Mouse (Mus musculus) MEL (cell line): Measurements from ENCODE around the gene Srsf3. TPM values are rescaled to one million over a fixed set of nuclear protein-coding genes. Genes with fewer than 3 reads are reported as not detected.

Experiments used
- DNase-seq: peaks from one replicate; pipeline ENCODE4 v3.0.0; 2011; ENCODE audit warnings: low read depth, low spot score
- H3K27ac ChIP-seq: 2 replicates; pipeline ENCODE4 v1.5.1; 2012; ENCODE audit warnings: low read depth, mild to moderate bottlenecking, control low read depth, low read length, moderate library complexity; ENCODE audit not compliant: control insufficient read depth
- H3K27me3 ChIP-seq, 2 experiments: fragments of 150-350 bp in 1 of 2; sonication (generic) in 1 of 2; 2 replicates each; pipeline ENCODE4 v1.6.1; 2012; ENCODE audit warnings: low read length in 2 of 2, mild to moderate bottlenecking in 2 of 2, improper control_type of control experiment in 1 of 2, moderate library complexity in 1 of 2; ENCODE audit not compliant: insufficient read depth in 2 of 2, control insufficient read depth in 1 of 2
- H3K36me3 ChIP-seq, 2 experiments: 2 replicates each; pipeline ENCODE4 v1.6.1; 2012 to 2014; ENCODE audit warnings: low read length in 2 of 2, improper control_type of control experiment in 1 of 2, inconsistent platforms in 1 of 2, mild to moderate bottlenecking in 1 of 2; ENCODE audit not compliant: insufficient read depth in 2 of 2, control insufficient read depth in 1 of 2
- H3K4me1 ChIP-seq, 2 experiments: fragments of 150-350 bp in 1 of 2; sonication (generic) in 1 of 2; 2 replicates each; pipeline ENCODE4 v1.6.1; 2012; ENCODE audit warnings: low read length in 2 of 2, improper control_type of control experiment in 1 of 2, mild to moderate bottlenecking in 1 of 2; ENCODE audit not compliant: insufficient read depth in 2 of 2, control insufficient read depth in 1 of 2
- H3K4me3 ChIP-seq, 2 experiments: fragments of 150-350 bp in 1 of 2; sonication (generic) in 1 of 2; 2 replicates each; pipeline ENCODE4 v1.5.1; 2012; ENCODE audit warnings: low read depth in 2 of 2, low read length in 2 of 2, mild to moderate bottlenecking in 2 of 2, moderate library complexity in 2 of 2, control low read depth in 1 of 2, improper control_type of control experiment in 1 of 2; ENCODE audit not compliant: control insufficient read depth in 1 of 2, insufficient read depth in 1 of 2
- H3K79me2 ChIP-seq: 2 replicates; pipeline ENCODE4 v1.6.1; 2012; ENCODE audit warnings: mild to moderate bottlenecking, low read length, moderate library complexity; ENCODE audit not compliant: control insufficient read depth, poor library complexity, insufficient read depth
- H3K9ac ChIP-seq: 2 replicates; pipeline ENCODE4 v1.6.1; 2012; ENCODE audit warnings: low read depth, mild to moderate bottlenecking, control low read depth, low read length, moderate library complexity; ENCODE audit not compliant: control insufficient read depth, poor library complexity, severe bottlenecking
- H3K9me3 ChIP-seq: fragments of 150-350 bp; sonication (generic); replicated peaks from 2 replicates; pipeline ENCODE4 v1.6.1; 2012; ENCODE audit warnings: mild to moderate bottlenecking, low read length, improper control_type of control experiment, moderate library complexity; ENCODE audit not compliant: insufficient read depth
- CHD1 ChIP-seq: IDR thresholded peaks from 2 replicates; pipeline ENCODE4 v1.6.1; 2012; ENCODE audit warnings: low read depth, mild to moderate bottlenecking, inconsistent platforms, low read length, improper control_type of control experiment
- CHD2 ChIP-seq: IDR thresholded peaks from 2 replicates; pipeline ENCODE4 v1.6.1; 2011; ENCODE audit warnings: low read length, improper control_type of control experiment
- CTCF ChIP-seq, 3 experiments: IDR thresholded peaks in 2 of 3; conservative IDR thresholded peaks in 1 of 3; 2 replicates each; pipeline ENCODE4 v1.5.1; 2011 to 2012; ENCODE audit warnings: low read length in 3 of 3, low read depth in 2 of 3, mild to moderate bottlenecking in 2 of 3, improper control_type of control experiment in 1 of 3, inconsistent platforms in 1 of 3, mixed read lengths in 1 of 3, moderate library complexity in 1 of 3; ENCODE audit not compliant: control insufficient read depth in 1 of 3, insufficient read depth in 1 of 3, poor library complexity in 1 of 3, severe bottlenecking in 1 of 3
- E2F4 ChIP-seq: IDR thresholded peaks from 2 replicates; pipeline ENCODE4 v1.6.1; 2011; ENCODE audit warnings: low read depth, low read length, improper control_type of control experiment, borderline replicate concordance
- EP300 ChIP-seq, 2 experiments: IDR thresholded peaks; 2 replicates each; pipeline ENCODE4 v1.6.1; 2011; ENCODE audit warnings: improper control_type of control experiment in 2 of 2, low read length in 2 of 2, low read depth in 1 of 2, mild to moderate bottlenecking in 1 of 2
- GABPA ChIP-seq: IDR thresholded peaks from 2 replicates; pipeline ENCODE4 v1.6.1; 2012; ENCODE audit warnings: low read depth, mild to moderate bottlenecking, inconsistent platforms, low read length, improper control_type of control experiment, moderate library complexity
- GATA1 ChIP-seq: IDR thresholded peaks from 2 replicates; pipeline ENCODE4 v1.6.1; 2011; ENCODE audit warnings: low read depth, low read length, improper control_type of control experiment
- HCFC1 ChIP-seq: IDR thresholded peaks from 2 replicates; pipeline ENCODE4 v1.6.1; 2012; ENCODE audit warnings: low read depth, mild to moderate bottlenecking, inconsistent platforms, low read length, improper control_type of control experiment, moderate library complexity
- JUND ChIP-seq: IDR thresholded peaks from 2 replicates; pipeline ENCODE4 v1.6.1; 2011; ENCODE audit warnings: low read depth, mild to moderate bottlenecking, improper control_type of control experiment, low read length
- KAT2A ChIP-seq: conservative IDR thresholded peaks from 2 replicates; pipeline ENCODE4 v1.6.1; 2012; ENCODE audit warnings: low read depth, low read length, improper control_type of control experiment, inconsistent platforms
- MAX ChIP-seq: IDR thresholded peaks from 2 replicates; pipeline ENCODE4 v1.6.1; 2011; ENCODE audit warnings: low read length, improper control_type of control experiment
- MAZ ChIP-seq: IDR thresholded peaks from 2 replicates; pipeline ENCODE4 v1.6.1; 2012; ENCODE audit warnings: low read depth, mild to moderate bottlenecking, inconsistent platforms, low read length, improper control_type of control experiment
- MEF2A ChIP-seq: IDR thresholded peaks from 2 replicates; pipeline ENCODE4 v1.6.1; 2014; ENCODE audit warnings: low read depth, mild to moderate bottlenecking, inconsistent platforms, low read length, improper control_type of control experiment; ENCODE audit not compliant: poor library complexity, insufficient replicate concordance, severe bottlenecking; ENCODE audit errors: extremely low read depth
- MXI1 ChIP-seq: IDR thresholded peaks from 2 replicates; pipeline ENCODE4 v1.6.1; 2011; ENCODE audit warnings: mild to moderate bottlenecking, low read depth, low read length, improper control_type of control experiment
- MYB ChIP-seq: IDR thresholded peaks from 2 replicates; pipeline ENCODE4 v1.6.1; 2011; ENCODE audit warnings: mild to moderate bottlenecking, low read depth, low read length, improper control_type of control experiment
- MYC ChIP-seq: IDR thresholded peaks from 2 replicates; pipeline ENCODE4 v1.6.1; 2011; ENCODE audit warnings: low read depth, mild to moderate bottlenecking, low read length, improper control_type of control experiment, moderate library complexity
- NELFE ChIP-seq: IDR thresholded peaks from 2 replicates; pipeline ENCODE4 v1.6.1; 2011; ENCODE audit warnings: low read depth, low read length, improper control_type of control experiment
- NRF1 ChIP-seq: IDR thresholded peaks from 2 replicates; pipeline ENCODE4 v1.6.1; 2014; ENCODE audit warnings: low read depth, mild to moderate bottlenecking, inconsistent platforms, low read length, improper control_type of control experiment, moderate library complexity; ENCODE audit not compliant: poor library complexity, insufficient read depth, severe bottlenecking
- POLR2A ChIP-seq, 2 experiments: IDR thresholded peaks; 2 replicates each; pipeline ENCODE4 v1.6.1; 2011 to 2012; ENCODE audit warnings: low read length in 2 of 2, mild to moderate bottlenecking in 2 of 2, control low read depth in 1 of 2, improper control_type of control experiment in 1 of 2, low read depth in 1 of 2, moderate library complexity in 1 of 2; ENCODE audit not compliant: control insufficient read depth in 1 of 2, insufficient read depth in 1 of 2, poor library complexity in 1 of 2
- POLR2AphosphoS2 ChIP-seq: IDR thresholded peaks from 2 replicates; pipeline ENCODE4 v1.6.1; 2011; ENCODE audit warnings: low read length, improper control_type of control experiment
- POLR2AphosphoS5 ChIP-seq: IDR thresholded peaks from 2 replicates; pipeline ENCODE4 v1.6.1; 2012; ENCODE audit warnings: low read depth, borderline replicate concordance, mild to moderate bottlenecking, inconsistent platforms, low read length, moderate library complexity, mixed read lengths
- RAD21 ChIP-seq: IDR thresholded peaks from 2 replicates; pipeline ENCODE4 v1.6.1; 2011; ENCODE audit warnings: mild to moderate bottlenecking, low read depth, low read length, improper control_type of control experiment
- RCOR1 ChIP-seq: IDR thresholded peaks from 2 replicates; pipeline ENCODE4 v1.6.1; 2012; ENCODE audit warnings: low read depth, mild to moderate bottlenecking, inconsistent platforms, low read length, improper control_type of control experiment
- SIN3A ChIP-seq: IDR thresholded peaks from 2 replicates; pipeline ENCODE4 v1.6.1; 2012; ENCODE audit warnings: low read length, improper control_type of control experiment, inconsistent platforms
- SMC3 ChIP-seq: IDR thresholded peaks from 2 replicates; pipeline ENCODE4 v1.6.1; 2011; ENCODE audit warnings: low read depth, low read length, improper control_type of control experiment
- TAL1 ChIP-seq: IDR thresholded peaks from 2 replicates; pipeline ENCODE4 v1.6.1; 2012; ENCODE audit warnings: mild to moderate bottlenecking, inconsistent platforms, low read length, moderate library complexity, mixed read lengths
- TBP ChIP-seq: IDR thresholded peaks from 2 replicates; pipeline ENCODE4 v1.8.0; 2011; ENCODE audit warnings: low read depth, low read length, improper control_type of control experiment
- TCF12 ChIP-seq: IDR thresholded peaks from 2 replicates; pipeline ENCODE4 v1.6.1; 2014; ENCODE audit warnings: low read depth, mild to moderate bottlenecking, inconsistent platforms, low read length, improper control_type of control experiment, moderate library complexity
- UBTF ChIP-seq: IDR thresholded peaks from 2 replicates; pipeline ENCODE4 v1.6.1; 2012; ENCODE audit warnings: low read depth, mild to moderate bottlenecking, inconsistent platforms, low read length, improper control_type of control experiment, moderate library complexity, borderline replicate concordance; ENCODE audit not compliant: insufficient read depth
- USF1 ChIP-seq: IDR thresholded peaks from 2 replicates; pipeline ENCODE4 v1.6.1; 2014; ENCODE audit warnings: low read depth, mild to moderate bottlenecking, inconsistent platforms, low read length, improper control_type of control experiment, moderate library complexity
- USF2 ChIP-seq, 2 experiments: IDR thresholded peaks; 2 replicates each; pipeline ENCODE4 v1.6.1; 2011 to 2012; ENCODE audit warnings: improper control_type of control experiment in 2 of 2, low read length in 2 of 2, borderline replicate concordance in 1 of 2, inconsistent platforms in 1 of 2, low read depth in 1 of 2, mild to moderate bottlenecking in 1 of 2; ENCODE audit not compliant: insufficient read depth in 1 of 2
- ZC3H11A ChIP-seq: IDR thresholded peaks from 2 replicates; pipeline ENCODE4 v1.6.1; 2012; ENCODE audit warnings: low read depth, mild to moderate bottlenecking, inconsistent platforms, low read length, improper control_type of control experiment
- ZKSCAN1 ChIP-seq: IDR thresholded peaks from 2 replicates; pipeline ENCODE4 v1.6.1; 2012; ENCODE audit warnings: low read depth, mild to moderate bottlenecking, inconsistent platforms, low read length, improper control_type of control experiment, moderate library complexity
- ZMIZ1 ChIP-seq: IDR thresholded peaks from 2 replicates; pipeline ENCODE4 v1.6.1; 2012; ENCODE audit warnings: low read depth, mild to moderate bottlenecking, inconsistent platforms, low read length, improper control_type of control experiment, moderate library complexity
- ZNF384 ChIP-seq: IDR thresholded peaks from 2 replicates; pipeline ENCODE4 v1.6.1; 2012; ENCODE audit warnings: low read depth, mild to moderate bottlenecking, inconsistent platforms, low read length, improper control_type of control experiment
- polyA plus RNA-seq, 2 experiments: library from polyadenylated mRNA; stranded (reverse) in 1 of 2; unstranded in 1 of 2; fragments of >175 nt in 1 of 2; fragments of >200 nt in 1 of 2; gene quantifications; 2 replicates each; pipeline versions ENCODE4 v1.2.1 to v1.2.4; 2012; ENCODE audit warnings: low replicate concordance in 2 of 2, low read depth in 1 of 2; ENCODE audit not compliant: insufficient read length in 2 of 2, insufficient read depth in 1 of 2, missing spikeins in 1 of 2
- total RNA-seq: library from RNA; depleted of rRNA; stranded (reverse); fragments of 300-350 nt; gene quantifications from 2 replicates; pipeline ENCODE4 v1.2.3, GENCODE M21; 2012; rRNA removed

Gene Srsf3
- total RNA-seq: 312 and 367 TPM in 2 replicates
- 100 to 1,000 TPM; 326 to 556 TPM for polyA plus RNA-seq

- Histone ChIP-seq H3K9me3 (no peaks in the 10 kb centered on the region), H3K9ac (peak within 1 kb of the TSS; percentile 100), H3K27me3 (no peaks in the 10 kb centered on the region), H3K4me1 (peaks cover 5 to 11% of the 10 kb centered on the region in 2 experiments; a peak in 3 of 4 replicates), H3K79me2 (peaks cover 54% of the 10 kb centered on the region), H3K4me3 (peak within 1 kb of the TSS; percentile 83 to 99), H3K36me3 (peaks cover 26 to 27% of the 10 kb centered on the region in 2 experiments), H3K27ac (peak within 1 kb of the TSS; percentile 98)
- DNase-seq: peak; percentile 99
- TF ChIP-seq TCF12 (no peak; the same call in none of the 2 replicates), CHD1 (peak; percentile 60), EP300 (IDR thresholded peaks at IDR 0.05; ENCODE audit: low read depth in 1 of 2, low read length in 2 of 2) (peak in 1 of 2 experiments; percentile 30; a peak in 2 of 4 replicates), ZKSCAN1 (no peak), UBTF (0 out of 2 replicates have a peak, but pooled peaks have one; percentile 78), ZMIZ1 (peak; percentile 99), USF1 (peak; percentile 97), GATA1 (no peak), SIN3A (peak; percentile 60), POLR2A (IDR thresholded peaks at IDR 0.05; ENCODE audit: control insufficient read depth in 1 of 2, insufficient read depth in 1 of 2, low read depth in 1 of 2, low read length in 2 of 2, poor library complexity in 1 of 2) (peak; percentile 98 to 99), MAX (peak; percentile 88), ZC3H11A (peak; percentile 73), SMC3 (no peak), MYB (no peak), RAD21 (no peak), MXI1 (peak; percentile 90), CTCF (IDR thresholded peaks at IDR 0.05 in 2 of 3, conservative IDR thresholded peaks at IDR 0.05 in 1 of 3; ENCODE audit: control insufficient read depth in 1 of 3, insufficient read depth in 1 of 3, low read depth in 2 of 3, low read length in 3 of 3, poor library complexity in 1 of 3, severe bottlenecking in 1 of 3) (no peak), CHD2 (peak; percentile 86), RCOR1 (0 out of 2 replicates have a peak, but pooled peaks have one; percentile 36), MAZ (0 out of 2 replicates have a peak, but pooled peaks have one; percentile 83), KAT2A (no peak; the same call in 1 of the 2 replicates), TBP (peak; percentile 98), TAL1 (no peak), POLR2AphosphoS2 (peak; percentile 91), POLR2AphosphoS5 (peak; percentile 89; the same call in 1 of the 2 replicates), GABPA (no peak), E2F4 (peak; percentile 21; the same call in 1 of the 2 replicates), NELFE (peak; percentile 100), MYC (peak; percentile 47), HCFC1 (peak; percentile 87), USF2 (IDR thresholded peaks at IDR 0.05; ENCODE audit: borderline replicate concordance in 1 of 2, insufficient read depth in 1 of 2, low read depth in 1 of 2, low read length in 2 of 2) (peak; percentile 46 to 83; a peak in 3 of 4 replicates), NRF1 (peak; percentile 40; the same call in 1 of the 2 replicates), ZNF384 (no peak), JUND (no peak), MEF2A (no peak)
Measured at GRCm38 (mm10) chr17:29032274-29033069, at the start of gene Srsf3. TSS of gene Srsf3 (plus strand) at chr17:29032628.
